Mouse (Mus musculus): ENCODE results near the gene Gm11060. TPM values are rescaled to one million over a fixed set of nuclear protein-coding genes. Genes with fewer than 3 reads are reported as not detected.
A peak's percentile ranks its signal among the peaks of the same experiment; 100 is the strongest.

Gene Gm11060
- total RNA-seq (2014; rRNA removed): not detected in 2 replicates
- polyA plus RNA-seq (2015; fragmentation: Nextera tagmentation; extraction: Ambion mirVana): not detected in 2 replicates

- ATAC-seq (no peak), DNase-seq (no peak)
- H3K4me2 ChIP-seq (ENCODE audit: low read depth): no peak within 1 kb of the TSS
- H3K36me3 ChIP-seq (ENCODE audit: insufficient read depth): no peaks in the 10 kb centered on the region
- 90% methylated on average over 2 of the region's 2 CpGs for WGBS
- H3K27ac ChIP-seq (ENCODE audit: low read depth, low read length): no peak within 1 kb of the TSS
- no peak within 1 kb of the TSS for H3K4me3 ChIP-seq (ENCODE audit: low read depth, low read length)
- TF ChIP-seq CTCF (IDR thresholded peaks at IDR 0.05; ENCODE audit: low read depth): no peak
- H3K9me3 ChIP-seq (ENCODE audit: low read length): no peaks in the 10 kb centered on the region
- no peak within 1 kb of the TSS for H3K9ac ChIP-seq
- H3K27me3 ChIP-seq (ENCODE audit: insufficient read depth, low read length): no peaks in the 10 kb centered on the region
- H3K4me1 ChIP-seq (ENCODE audit: insufficient read depth): peaks cover 11% of the 10 kb centered on the region; the same call in 1 of the 2 replicates
These were observed at the start of gene Gm11060 for GRCm38 (mm10) chr2:105091718-105092117. TSS of gene Gm11060 (plus strand) at chr2:105092018.

- Histone ChIP-seq H3K4me1 (ENCODE audit: insufficient read depth) (no peaks in the 10 kb centered on the region), H3K36me3 (ENCODE audit: insufficient read depth) (no peaks in the 10 kb centered on the region), H3K9me3 (ENCODE audit: low read length) (no peaks in the 10 kb centered on the region), H3K4me2 (ENCODE audit: low read depth) (no peak overlapping the region), H3K27me3 (ENCODE audit: insufficient read depth, low read length) (no peaks in the 10 kb centered on the region), H3K4me3 (ENCODE audit: low read depth, low read length) (no peak overlapping the region), H3K9ac (no peak overlapping the region), H3K27ac (ENCODE audit: low read depth, low read length) (no peak overlapping the region)
- 58% methylated on average over 4 of the region's 4 CpGs for WGBS
- no peak for ATAC-seq
- DNase-seq: no peak
- TF ChIP-seq CTCF (IDR thresholded peaks at IDR 0.05; ENCODE audit: low read depth): no peak
These were observed 48.7 kb upstream of the Gm11060 start for GRCm38 (mm10) chr2:105043152-105043551.

GRCm38 (mm10) chr2:105048301-105048700 lies 43.5 kb upstream of the Gm11060 start:
- no peak for ATAC-seq
- no peak for TF ChIP-seq CTCF (IDR thresholded peaks at IDR 0.05; ENCODE audit: low read depth)
- WGBS: 48% methylated on average over 1 of the region's 1 CpGs

GRCm38 (mm10) chr2:105055529-105055928 lies 36.3 kb upstream of the Gm11060 start:
- Histone ChIP-seq H3K36me3 (ENCODE audit: insufficient read depth) (no peaks in the 10 kb centered on the region), H3K9me3 (ENCODE audit: low read length) (no peaks in the 10 kb centered on the region), H3K9ac (no peak overlapping the region), H3K4me3 (ENCODE audit: low read depth, low read length) (no peak overlapping the region), H3K4me1 (ENCODE audit: insufficient read depth) (no peaks in the 10 kb centered on the region), H3K4me2 (ENCODE audit: low read depth) (no peak overlapping the region), H3K27ac (ENCODE audit: low read depth, low read length) (no peak overlapping the region), H3K27me3 (ENCODE audit: insufficient read depth, low read length) (no peaks in the 10 kb centered on the region)
- DNase-seq (no peak), ATAC-seq (no peak)
- TF ChIP-seq CTCF (IDR thresholded peaks at IDR 0.05; ENCODE audit: low read depth): no peak
- 67% methylated on average over 1 of the region's 1 CpGs for WGBS

More at GRCm38 (mm10) chr2:105048301-105048700, 43.5 kb upstream of the Gm11060 start:
- H3K9me3 ChIP-seq (ENCODE audit: low read length): no peaks in the 10 kb centered on the region
- no peaks in the 10 kb centered on the region for H3K27me3 ChIP-seq (ENCODE audit: insufficient read depth, low read length)
- no peak for DNase-seq
- no peaks in the 10 kb centered on the region for H3K4me1 ChIP-seq (ENCODE audit: insufficient read depth)
- no peak overlapping the region for H3K27ac ChIP-seq (ENCODE audit: low read depth, low read length)
- no peak overlapping the region for H3K4me2 ChIP-seq (ENCODE audit: low read depth)
- H3K9ac ChIP-seq: no peak overlapping the region
- no peak overlapping the region for H3K4me3 ChIP-seq (ENCODE audit: low read depth, low read length)
- no peaks in the 10 kb centered on the region for H3K36me3 ChIP-seq (ENCODE audit: insufficient read depth)

GRCm38 (mm10) chr2:105058577-105059116 lies 33.2 kb upstream of the Gm11060 start:
- no peak for TF ChIP-seq CTCF (IDR thresholded peaks at IDR 0.05; ENCODE audit: low read depth)

GRCm38 (mm10) chr2:105062741-105063372 lies 29.0 kb upstream of the Gm11060 start:
- H3K9ac ChIP-seq: no peak overlapping the region
- H3K4me2 ChIP-seq (ENCODE audit: low read depth): no peak overlapping the region
- no peak for TF ChIP-seq CTCF (IDR thresholded peaks at IDR 0.05; ENCODE audit: low read depth)
- WGBS: 45% methylated on average over 7 of the region's 7 CpGs
- no peak overlapping the region for H3K27ac ChIP-seq (ENCODE audit: low read depth, low read length)
- H3K9me3 ChIP-seq (ENCODE audit: low read length): no peaks in the 10 kb centered on the region
- ATAC-seq: no peak
- H3K4me1 ChIP-seq (ENCODE audit: insufficient read depth): no peaks in the 10 kb centered on the region
- no peaks in the 10 kb centered on the region for H3K36me3 ChIP-seq (ENCODE audit: insufficient read depth)
- no peaks in the 10 kb centered on the region for H3K27me3 ChIP-seq (ENCODE audit: insufficient read depth, low read length)
- no peak for DNase-seq
- no peak overlapping the region for H3K4me3 ChIP-seq (ENCODE audit: low read depth, low read length)

More at GRCm38 (mm10) chr2:105058577-105059116, 33.2 kb upstream of the Gm11060 start:
- no peak overlapping the region for H3K9ac ChIP-seq
- H3K4me1 ChIP-seq (ENCODE audit: insufficient read depth): no peaks in the 10 kb centered on the region
- H3K4me3 ChIP-seq (ENCODE audit: low read depth, low read length): no peak overlapping the region
- DNase-seq (no peak), ATAC-seq (no peak)
- H3K4me2 ChIP-seq (ENCODE audit: low read depth): no peak overlapping the region
- no peak overlapping the region for H3K27ac ChIP-seq (ENCODE audit: low read depth, low read length)
- H3K36me3 ChIP-seq (ENCODE audit: insufficient read depth): no peaks in the 10 kb centered on the region
- H3K27me3 ChIP-seq (ENCODE audit: insufficient read depth, low read length): no peaks in the 10 kb centered on the region
- WGBS: 85% methylated on average over 7 of the region's 7 CpGs
- H3K9me3 ChIP-seq (ENCODE audit: low read length): no peaks in the 10 kb centered on the region

- DNase-seq: no peak
- Histone ChIP-seq H3K27me3 (ENCODE audit: insufficient read depth, low read length) (no peaks in the 10 kb centered on the region), H3K9ac (no peak overlapping the region), H3K36me3 (ENCODE audit: insufficient read depth) (no peaks in the 10 kb centered on the region), H3K9me3 (ENCODE audit: low read length) (no peaks in the 10 kb centered on the region), H3K4me1 (ENCODE audit: insufficient read depth) (no peaks in the 10 kb centered on the region), H3K27ac (ENCODE audit: low read depth, low read length) (no peak overlapping the region), H3K4me3 (ENCODE audit: low read depth, low read length) (no peak overlapping the region), H3K4me2 (ENCODE audit: low read depth) (no peak overlapping the region)
- TF ChIP-seq CTCF (IDR thresholded peaks at IDR 0.05; ENCODE audit: low read depth): 0 out of 2 replicates have a peak, but pooled peaks have one; percentile 15
- WGBS: 77% methylated on average over 4 of the region's 4 CpGs
- no peak for ATAC-seq
These were observed 19.3 kb upstream of the Gm11060 start for GRCm38 (mm10) chr2:105072496-105072895.

All from forebrain, postnatal 0 days (tissue).